Mouse (Mus musculus) bone marrow macrophage, adult 2 months (primary cell): ENCODE measurements at regions not wholly inside any gene's neighbourhood (a gene's known extent, or its start where the extent isn't known, plus 50 kb on each side); places are given as distances from the start of the nearest gene placed in this dataset.

Experiments
- CTCF ChIP-seq: IDR thresholded peaks from 2 replicates; pipeline ENCODE4 v1.5.1; 2012; ENCODE audit warnings: low read depth, mild to moderate bottlenecking, low read length, moderate library complexity
- POLR2A ChIP-seq: IDR thresholded peaks from 2 replicates; pipeline ENCODE4 v1.6.1; 2012; ENCODE audit warnings: mild to moderate bottlenecking, low read depth, low read length, borderline replicate concordance

GRCm38 (mm10) chr5:136635119-136635518 lies 57.8 kb upstream of the Myl10 start:
- no peak for TF ChIP-seq CTCF
- no peak for TF ChIP-seq POLR2A
